Mouse (Mus musculus) midbrain, embryonic 12.5 days (tissue): ENCODE data around the gene Hnrnpk. TPM values are rescaled to one million over a fixed set of nuclear protein-coding genes. Genes with fewer than 3 reads are reported as not detected.
A peak's percentile ranks its signal among the peaks of the same experiment; 100 is the strongest.
"Not testable (repeated sequence)": the region's sequence is repeated elsewhere in the genome, so short reads cannot be mapped to it uniquely, and the experiment has no call there.

Experiments
- ATAC-seq: fragments of 200-750 bp; cut with Nextera tagmentation; 2 replicates; pipeline ENCODE4 v1.8.0; 2017; ENCODE audit warnings: low read depth, moderate TSS enrichment, moderate library complexity; ENCODE audit not compliant: low FRiP score
- H3K27ac ChIP-seq: fragments of 300-500 bp; sonication (generic); replicated peaks from 2 replicates; pipeline ENCODE4 v1.5.1; 2016; ENCODE audit warnings: mild to moderate bottlenecking
- H3K27me3 ChIP-seq: fragments of 300-500 bp; sonication (generic); 2 replicates; pipeline ENCODE4 v1.6.1; 2016; ENCODE audit warnings: mild to moderate bottlenecking
- H3K36me3 ChIP-seq: fragments of 300-500 bp; sonication (generic); 2 replicates; pipeline ENCODE4 v1.6.1; 2016
- H3K4me1 ChIP-seq: fragments of 300-500 bp; sonication (generic); 2 replicates; pipeline ENCODE4 v1.6.1; 2016
- H3K4me2 ChIP-seq: fragments of 300-500 bp; sonication (generic); replicated peaks from 2 replicates; pipeline ENCODE4 v1.6.1; 2016; ENCODE audit warnings: mild to moderate bottlenecking, moderate library complexity
- H3K4me3 ChIP-seq: fragments of 300-500 bp; sonication (generic); 2 replicates; pipeline ENCODE4 v1.5.1; 2016; ENCODE audit warnings: mild to moderate bottlenecking
- H3K9ac ChIP-seq: fragments of 300-500 bp; sonication (generic); replicated peaks from 2 replicates; pipeline ENCODE4 v1.6.1; 2016; ENCODE audit warnings: mild to moderate bottlenecking, moderate library complexity
- H3K9me3 ChIP-seq: fragments of 300-500 bp; sonication (generic); 2 replicates; pipeline ENCODE4 v1.6.1; 2016; ENCODE audit warnings: mild to moderate bottlenecking
- WGBS: fragments of 180-500 bp; shearing (Covaris S2); methylation state at CpG from one replicate; pipeline ENCODE4 v1.1.7; 2016; 5-methylcytosine and 5-hydroxymethylcytosine counted together
- polyA plus RNA-seq: library from polyadenylated mRNA; unstranded; fragments of >200 nt; fragmentation: Nextera tagmentation; extraction: Ambion mirVana; gene quantifications from 2 replicates; pipeline ENCODE4 v1.2.1, GENCODE M21; 2016

Gene Hnrnpk
- polyA plus RNA-seq: 2,145 and 2,244 TPM in 2 replicates

- Histone ChIP-seq H3K9ac (peak within 1 kb of the TSS; percentile 99), H3K27ac (peak within 1 kb of the TSS; percentile 99), H3K4me2 (peak within 1 kb of the TSS; percentile 57), H3K4me3 (peak within 1 kb of the TSS; percentile 99)
- H3K27me3 ChIP-seq, H3K4me1 ChIP-seq, H3K36me3 ChIP-seq, H3K9me3 ChIP-seq, ATAC-seq: not testable (repeated sequence)
- WGBS: 6% methylated on average over 17 of the region's 17 CpGs
Observed at GRCm38 (mm10) chr13:58403243-58403642, at the start of gene Hnrnpk. Gene Hnrnpk, minus strand, starts transcription at chr13:58403343.

DNA sequence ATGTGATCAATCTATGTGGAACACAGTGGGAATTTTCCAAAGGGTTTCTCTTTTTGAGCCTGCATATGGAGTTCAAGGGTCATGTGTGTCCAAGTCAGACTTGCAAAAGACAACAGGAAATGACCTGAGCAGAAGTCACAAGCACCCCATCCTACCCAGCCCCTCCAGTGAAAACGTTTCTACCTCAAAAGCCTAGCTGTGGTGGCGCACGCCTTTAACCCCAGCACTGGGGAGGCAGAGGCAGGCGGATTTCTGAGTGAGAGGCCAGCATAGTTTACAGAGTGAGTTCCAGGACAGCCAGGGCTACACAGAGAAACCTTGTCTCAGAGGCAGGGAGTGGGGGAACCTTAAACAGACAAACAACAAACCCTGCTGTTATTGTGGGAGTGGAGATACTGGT lies 49.1 kb upstream of the Hnrnpk start:
- Histone ChIP-seq H3K27ac (no peak overlapping the region), H3K9me3 (no peaks in the 10 kb centered on the region), H3K9ac (no peak overlapping the region), H3K27me3 (peaks cover 34% of the 10 kb centered on the region), H3K4me1 (peaks cover 23% of the 10 kb centered on the region), H3K36me3 (no peaks in the 10 kb centered on the region), H3K4me3 (no peak overlapping the region), H3K4me2 (no peak overlapping the region)
- no peak for ATAC-seq
- 76% methylated on average over 4 of the region's 4 CpGs for WGBS

DNA sequence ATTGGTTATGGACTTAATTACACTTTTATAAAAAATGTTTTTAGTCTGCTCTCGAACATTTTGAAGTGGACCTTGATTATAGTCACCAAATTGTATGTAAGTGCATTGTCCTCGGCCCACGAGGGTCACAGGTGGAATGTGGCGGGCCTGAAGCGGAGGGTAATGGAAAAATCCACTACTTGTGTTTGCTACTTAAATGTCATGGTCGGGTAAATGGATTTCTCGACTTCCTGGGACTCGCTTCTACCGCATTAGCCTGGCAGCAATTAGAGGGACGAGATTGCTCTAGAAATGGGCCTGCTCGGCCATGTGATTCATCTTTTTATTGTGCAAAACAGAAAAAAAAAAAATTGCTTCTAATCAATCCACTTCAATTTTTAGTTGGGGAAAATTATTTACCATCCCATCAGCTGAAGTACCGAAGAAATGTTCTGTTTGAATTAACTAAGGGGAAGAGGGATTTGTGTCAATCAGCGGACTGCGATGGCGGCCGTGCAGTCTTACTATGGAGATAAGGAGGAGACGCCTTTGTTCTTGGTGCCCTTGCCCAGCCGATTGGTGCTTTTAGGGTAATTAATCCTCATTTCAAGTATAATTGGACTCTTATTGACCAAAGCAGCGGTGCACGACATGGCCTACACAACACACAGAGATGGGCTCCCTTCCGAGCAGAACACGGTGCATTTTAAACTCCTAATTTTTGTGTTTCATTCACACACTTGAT lies 47.5 kb upstream of the Hnrnpk start:
- Histone ChIP-seq H3K36me3 (no peaks in the 10 kb centered on the region), H3K9me3 (no peaks in the 10 kb centered on the region), H3K27ac (no peak overlapping the region), H3K4me1 (peaks cover 23% of the 10 kb centered on the region), H3K4me3 (no peak overlapping the region), H3K27me3 (peaks cover 31% of the 10 kb centered on the region), H3K4me2 (peak overlapping the region; percentile 23; the same call in 1 of the 2 replicates), H3K9ac (no peak overlapping the region)
- 37% methylated on average over 22 of the region's 22 CpGs for WGBS
- peak; percentile 34; the same call in 1 of the 2 replicates for ATAC-seq

DNA sequence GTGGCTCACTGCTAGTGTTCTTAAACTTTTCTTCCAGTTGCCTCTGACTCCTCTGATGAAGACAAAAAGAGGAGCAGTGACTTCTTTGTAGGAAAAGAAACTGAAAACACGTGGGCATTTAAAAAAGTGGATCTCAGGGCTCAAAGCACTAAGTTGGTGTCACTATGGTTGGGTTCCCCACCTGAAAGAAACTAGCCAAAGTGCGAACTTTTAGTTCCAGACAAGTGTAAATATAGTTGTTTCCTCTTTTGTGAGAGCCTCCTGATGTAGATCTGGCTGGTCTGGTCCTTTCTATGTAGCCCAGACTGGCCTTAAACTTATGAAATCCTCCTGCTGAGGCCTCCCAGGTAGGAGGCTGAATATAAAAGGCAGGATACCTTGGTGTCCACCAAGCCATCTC lies 43.4 kb upstream of the Hnrnpk start:
- 79% methylated on average over 2 of the region's 2 CpGs for WGBS
- Histone ChIP-seq H3K9me3 (no peaks in the 10 kb centered on the region), H3K36me3 (no peaks in the 10 kb centered on the region), H3K4me2 (no peak overlapping the region), H3K9ac (no peak overlapping the region), H3K4me3 (no peak overlapping the region), H3K4me1 (peaks cover 14% of the 10 kb centered on the region), H3K27ac (no peak overlapping the region), H3K27me3 (no peaks in the 10 kb centered on the region)
- ATAC-seq: no peak

DNA sequence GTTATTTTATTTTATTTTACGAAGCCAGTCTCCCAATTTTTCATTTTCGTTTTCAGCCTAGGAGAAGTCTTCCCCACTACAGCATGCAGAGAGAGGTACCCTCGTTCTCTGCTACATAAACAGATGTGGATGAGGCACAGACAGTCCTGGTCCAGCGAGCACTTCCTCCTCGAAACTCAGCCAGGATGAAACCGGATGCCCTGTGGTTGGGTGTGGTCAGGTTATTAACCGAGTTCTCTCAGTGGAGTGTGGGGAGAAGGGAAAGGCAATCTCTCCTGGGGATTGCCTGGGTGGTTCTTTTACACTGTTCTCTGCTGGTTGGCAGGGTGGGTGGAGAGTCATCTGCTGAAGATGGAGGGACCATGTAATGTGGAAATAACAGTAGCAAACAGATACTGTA lies 40.6 kb upstream of the Hnrnpk start:
- Histone ChIP-seq H3K9ac (no peak overlapping the region), H3K4me1 (peaks cover 6% of the 10 kb centered on the region), H3K36me3 (no peaks in the 10 kb centered on the region), H3K4me2 (no peak overlapping the region), H3K9me3 (no peaks in the 10 kb centered on the region), H3K27ac (no peak overlapping the region), H3K27me3 (no peaks in the 10 kb centered on the region), H3K4me3 (no peak overlapping the region)
- 73% methylated on average over 7 of the region's 7 CpGs for WGBS
- ATAC-seq: no peak

DNA sequence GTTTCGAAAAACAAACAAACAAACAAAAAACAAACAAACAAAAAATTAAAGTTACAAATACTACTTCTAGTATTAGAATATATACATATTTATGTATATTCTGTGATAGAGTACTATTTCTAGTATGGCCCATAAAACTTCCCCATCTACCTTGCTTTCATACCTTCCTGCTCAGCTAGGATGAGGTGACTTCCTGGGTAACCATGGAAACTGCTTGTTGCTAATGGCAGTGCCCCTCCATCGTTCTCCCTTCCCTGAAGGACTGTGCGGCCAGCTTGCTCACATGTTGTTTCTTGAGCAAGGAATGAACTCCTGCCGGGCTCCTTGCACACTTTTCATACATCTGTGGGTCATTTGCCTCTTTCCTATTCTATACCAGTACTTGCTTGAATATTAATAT lies 40.2 kb upstream of the Hnrnpk start:
- Histone ChIP-seq H3K9ac (no peak overlapping the region), H3K4me1 (peaks cover 6% of the 10 kb centered on the region), H3K27me3 (no peaks in the 10 kb centered on the region), H3K4me3 (no peak overlapping the region), H3K4me2 (no peak overlapping the region), H3K36me3 (no peaks in the 10 kb centered on the region), H3K9me3 (no peaks in the 10 kb centered on the region), H3K27ac (no peak overlapping the region)
- WGBS: 64% methylated on average over 4 of the region's 4 CpGs
- no peak for ATAC-seq

- peaks cover 6% of the 10 kb centered on the region for H3K4me1 ChIP-seq
- no peaks in the 10 kb centered on the region for H3K9me3 ChIP-seq
- no peaks in the 10 kb centered on the region for H3K27me3 ChIP-seq
- H3K9ac ChIP-seq: no peak overlapping the region
- no peak for ATAC-seq
- WGBS: 75% methylated on average over 2 of the region's 2 CpGs
- H3K36me3 ChIP-seq: no peaks in the 10 kb centered on the region
- H3K27ac ChIP-seq: no peak overlapping the region
- H3K4me3 ChIP-seq: no peak overlapping the region
- no peak overlapping the region for H3K4me2 ChIP-seq
Observed at GRCm38 (mm10) chr13:58439716-58440115, 36.6 kb upstream of the Hnrnpk start.

DNA sequence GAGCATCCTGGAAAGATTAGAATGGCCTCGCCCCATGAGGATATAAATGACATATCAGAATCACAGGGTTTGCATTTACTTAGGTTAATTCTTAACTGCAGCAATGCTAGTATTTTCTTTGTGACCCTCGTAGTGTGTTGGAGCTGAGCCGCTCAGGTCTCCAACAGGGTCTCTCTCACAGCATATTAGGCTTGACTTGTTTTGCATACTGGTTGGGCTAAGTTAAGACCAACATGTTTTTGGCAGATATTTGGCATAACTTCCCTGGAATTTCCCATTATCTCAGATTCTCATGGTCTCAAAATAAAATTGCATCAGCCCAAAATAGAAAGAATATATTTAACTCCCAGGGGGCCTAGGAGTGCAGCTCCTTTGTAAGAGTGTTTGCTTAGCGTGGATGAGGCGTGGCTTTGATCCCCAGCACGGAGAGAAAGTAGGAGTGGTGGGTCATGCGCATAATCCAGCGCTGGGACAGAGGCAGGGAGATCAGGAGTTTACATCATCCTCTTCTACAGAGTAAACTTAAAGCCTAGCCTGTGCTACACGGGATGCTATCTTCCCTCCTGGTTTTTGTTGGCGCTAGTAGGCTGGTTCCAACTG lies 20.0 kb upstream of the Hnrnpk start:
- Histone ChIP-seq H3K4me3 (no peak overlapping the region), H3K27ac (no peak overlapping the region), H3K9ac (no peak overlapping the region), H3K36me3 (no peaks in the 10 kb centered on the region), H3K27me3 (no peaks in the 10 kb centered on the region), H3K4me1 (no peaks in the 10 kb centered on the region), H3K4me2 (no peak overlapping the region), H3K9me3 (no peaks in the 10 kb centered on the region)
- WGBS: 61% methylated on average over 10 of the region's 10 CpGs
- no peak for ATAC-seq

GRCm38 (mm10) chr13:58422242-58422641 lies 19.1 kb upstream of the Hnrnpk start:
- Histone ChIP-seq H3K9me3 (no peaks in the 10 kb centered on the region), H3K4me2 (no peak overlapping the region), H3K4me3 (no peak overlapping the region), H3K9ac (no peak overlapping the region), H3K27me3 (no peaks in the 10 kb centered on the region), H3K4me1 (no peaks in the 10 kb centered on the region), H3K27ac (no peak overlapping the region), H3K36me3 (no peaks in the 10 kb centered on the region)
- ATAC-seq: no peak
- WGBS: 87% methylated on average over 4 of the region's 4 CpGs

DNA sequence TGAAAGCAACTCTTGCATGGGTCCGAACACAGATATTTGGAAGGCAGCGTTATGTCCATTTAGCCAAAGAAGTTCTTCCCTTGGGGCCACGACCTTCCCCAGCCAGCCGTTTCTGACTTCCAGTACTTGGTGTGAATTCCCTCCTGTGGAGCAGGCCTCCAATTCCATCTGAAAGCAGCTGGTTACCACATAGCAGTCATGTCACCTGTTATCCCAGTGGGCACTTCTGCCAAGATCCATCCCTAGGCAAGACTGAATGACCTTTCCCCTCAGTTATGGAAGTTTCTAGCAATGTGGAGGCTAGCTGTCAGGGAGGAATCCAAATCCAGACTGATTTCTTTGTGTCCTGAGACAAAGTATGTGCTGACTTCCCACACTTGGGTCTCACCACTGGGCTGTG lies 17.9 kb upstream of the Hnrnpk start:
- no peak overlapping the region for H3K27ac ChIP-seq
- no peak overlapping the region for H3K4me3 ChIP-seq
- ATAC-seq: no peak
- H3K9ac ChIP-seq: no peak overlapping the region
- no peaks in the 10 kb centered on the region for H3K9me3 ChIP-seq
- no peaks in the 10 kb centered on the region for H3K27me3 ChIP-seq
- WGBS: 75% methylated on average over 4 of the region's 4 CpGs
- H3K4me2 ChIP-seq: no peak overlapping the region
- H3K4me1 ChIP-seq: no peaks in the 10 kb centered on the region
- H3K36me3 ChIP-seq: no peaks in the 10 kb centered on the region

GRCm38 (mm10) chr13:58419266-58419665 lies 16.1 kb upstream of the Hnrnpk start:
- Histone ChIP-seq H3K4me2 (no peak overlapping the region), H3K27me3 (no peaks in the 10 kb centered on the region), H3K27ac (no peak overlapping the region), H3K9ac (no peak overlapping the region), H3K4me3 (no peak overlapping the region), H3K36me3 (no peaks in the 10 kb centered on the region), H3K9me3 (no peaks in the 10 kb centered on the region), H3K4me1 (no peaks in the 10 kb centered on the region)
- no peak for ATAC-seq
- WGBS: 89% methylated on average over 1 of the region's 1 CpGs

- H3K4me3 ChIP-seq: no peak overlapping the region
- no peaks in the 10 kb centered on the region for H3K36me3 ChIP-seq
- no peak overlapping the region for H3K4me2 ChIP-seq
- H3K4me1 ChIP-seq: no peaks in the 10 kb centered on the region
- no peaks in the 10 kb centered on the region for H3K9me3 ChIP-seq
- WGBS: 77% methylated on average over 4 of the region's 4 CpGs
- ATAC-seq: no peak
- no peak overlapping the region for H3K9ac ChIP-seq
- H3K27me3 ChIP-seq: no peaks in the 10 kb centered on the region
- no peak overlapping the region for H3K27ac ChIP-seq
Observed at GRCm38 (mm10) chr13:58418656-58419055, 15.5 kb upstream of the Hnrnpk start.
